Mouse (Mus musculus) thymus, adult 2 months (tissue): Measurements from ENCODE around the gene Abtb2. TPM values are rescaled to one million over a fixed set of nuclear protein-coding genes. Genes with fewer than 3 reads are reported as not detected.

ENCODE experiments used
- DNase-seq: peaks from one replicate; pipeline ENCODE4 v3.0.0; 2021
- H3K27ac ChIP-seq: fragments of 200-500 bp; 2 replicates; pipeline ENCODE4 v1.5.1; 2012; ENCODE audit warnings: low read length, control low read depth; ENCODE audit not compliant: control insufficient read depth, insufficient read depth
- H3K27me3 ChIP-seq: fragments of 200-500 bp; 2 replicates; pipeline ENCODE4 v1.6.1; 2012; ENCODE audit warnings: mild to moderate bottlenecking, low read length, moderate library complexity, mixed read lengths; ENCODE audit not compliant: control insufficient read depth, insufficient read depth
- H3K36me3 ChIP-seq: fragments of 200-500 bp; 2 replicates; pipeline ENCODE4 v1.6.1; 2012; ENCODE audit warnings: mild to moderate bottlenecking, low read length, moderate library complexity; ENCODE audit not compliant: control insufficient read depth, insufficient read depth
- H3K4me1 ChIP-seq: fragments of 200-500 bp; replicated peaks from 2 replicates; pipeline ENCODE4 v1.6.1; 2012; ENCODE audit warnings: low read length; ENCODE audit not compliant: control insufficient read depth, insufficient read depth
- H3K4me3 ChIP-seq: fragments of 200-500 bp; 2 replicates; pipeline ENCODE4 v1.5.1; 2012; ENCODE audit warnings: mild to moderate bottlenecking, low read length, control low read depth, moderate library complexity; ENCODE audit not compliant: control insufficient read depth, insufficient read depth
- CTCF ChIP-seq: fragments of 200-500 bp; IDR thresholded peaks from 2 replicates; pipeline ENCODE4 v1.5.1; 2012; ENCODE audit warnings: mild to moderate bottlenecking, control low read depth, low read length, moderate library complexity, borderline replicate concordance; ENCODE audit not compliant: control insufficient read depth, poor library complexity, insufficient read depth; ENCODE audit errors: extremely low read depth
- POLR2A ChIP-seq: fragments of 200-500 bp; IDR thresholded peaks from 2 replicates; pipeline ENCODE4 v1.6.1; 2012; ENCODE audit warnings: mild to moderate bottlenecking, low read length, control low read depth, moderate library complexity; ENCODE audit not compliant: control insufficient read depth, poor library complexity, insufficient read depth; ENCODE audit errors: extremely low read depth
- WGBS: fragments of 180-500 bp; shearing (Covaris S2); methylation state at CpG from one replicate; pipeline ENCODE4 v1.1.7; 2018; 5-methylcytosine and 5-hydroxymethylcytosine counted together
- polyA plus RNA-seq: library from polyadenylated mRNA; depleted of rRNA; stranded (reverse); fragments of >200 nt; gene quantifications from 2 replicates; pipeline ENCODE4 v1.2.3, GENCODE M21; 2012

Gene Abtb2
- polyA plus RNA-seq, 1 experiment: 110 TPM

DNA sequence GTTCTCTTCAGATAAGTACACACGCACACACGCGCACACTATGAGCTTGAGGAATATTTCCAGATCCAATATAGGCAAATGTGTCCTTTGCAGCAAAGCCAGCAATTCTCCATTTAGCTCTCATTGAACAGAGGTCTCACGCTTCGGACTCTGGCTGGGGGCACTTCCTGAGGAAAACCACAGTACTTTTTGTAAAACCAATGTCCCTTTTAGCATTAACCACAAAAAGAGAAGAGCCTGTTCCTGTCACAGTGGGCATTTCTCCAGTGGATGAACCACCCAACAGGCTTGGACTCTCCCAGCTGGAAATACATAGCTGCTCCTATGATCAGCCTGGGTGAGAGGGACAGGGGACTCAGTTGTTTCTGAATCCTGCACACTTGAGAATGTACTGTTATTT lies 71.8 kb downstream of the Abtb2 start:
- Histone ChIP-seq H3K4me1 (peaks cover 40% of the 10 kb centered on the region), H3K36me3 (no peaks in the 10 kb centered on the region), H3K27me3 (no peaks in the 10 kb centered on the region), H3K4me3 (no peak overlapping the region), H3K27ac (no peak overlapping the region)
- TF ChIP-seq CTCF (no peak), POLR2A (no peak)
- 82% methylated on average over 5 of the region's 5 CpGs for WGBS
- no peak for DNase-seq

DNA sequence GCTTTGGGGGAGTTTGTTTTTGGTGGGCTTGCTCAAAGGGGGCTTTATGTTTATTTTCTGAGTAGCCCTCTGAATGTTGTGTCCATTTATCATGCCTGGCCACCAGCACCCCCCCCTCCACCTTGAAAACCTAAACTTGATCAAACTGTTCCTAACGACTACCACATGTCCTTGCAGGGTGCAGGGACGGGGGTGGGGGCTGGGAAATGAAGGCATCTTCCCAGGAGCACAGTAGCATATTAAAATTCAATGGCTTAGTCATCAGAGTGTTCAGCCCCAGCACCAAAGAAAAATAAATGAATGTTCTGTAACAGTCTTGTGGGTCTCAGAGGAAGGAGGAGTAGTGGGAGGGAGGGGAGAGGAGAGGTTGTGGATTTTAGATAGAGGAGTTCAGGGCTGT lies 73.6 kb downstream of the Abtb2 start:
- Histone ChIP-seq H3K4me1 (peaks cover 45% of the 10 kb centered on the region), H3K36me3 (no peaks in the 10 kb centered on the region), H3K27ac (no peak overlapping the region), H3K27me3 (no peaks in the 10 kb centered on the region), H3K4me3 (no peak overlapping the region)
- WGBS: 91% methylated on average over 2 of the region's 2 CpGs
- TF ChIP-seq CTCF (no peak), POLR2A (no peak)
- no peak for DNase-seq

DNA sequence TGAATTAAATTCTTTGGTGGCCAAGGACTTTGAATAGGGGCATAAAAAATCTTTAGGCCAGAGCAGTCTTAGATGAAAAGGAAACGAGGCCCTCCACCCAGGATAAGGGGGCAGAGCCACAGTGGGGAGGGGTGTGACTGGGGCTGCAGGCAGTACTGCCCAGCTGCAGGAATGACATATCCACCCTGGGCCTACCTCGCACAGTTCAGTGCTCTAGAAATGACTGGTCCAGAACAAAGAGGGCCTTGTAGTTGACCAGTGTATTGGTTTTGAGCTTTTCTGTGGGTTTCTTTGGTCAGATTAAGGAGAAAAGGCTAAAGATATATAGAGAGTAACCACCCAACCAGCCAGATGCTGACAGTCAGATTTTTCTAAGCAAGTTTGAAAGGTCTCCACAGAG lies 74.8 kb downstream of the Abtb2 start:
- no peak for TF ChIP-seq CTCF
- no peak for TF ChIP-seq POLR2A
- Histone ChIP-seq H3K4me1 (peaks cover 45% of the 10 kb centered on the region), H3K27ac (no peak overlapping the region), H3K27me3 (no peaks in the 10 kb centered on the region), H3K4me3 (no peak overlapping the region), H3K36me3 (no peaks in the 10 kb centered on the region)
- no peak for DNase-seq
- WGBS: 64% methylated on average over 2 of the region's 2 CpGs

DNA sequence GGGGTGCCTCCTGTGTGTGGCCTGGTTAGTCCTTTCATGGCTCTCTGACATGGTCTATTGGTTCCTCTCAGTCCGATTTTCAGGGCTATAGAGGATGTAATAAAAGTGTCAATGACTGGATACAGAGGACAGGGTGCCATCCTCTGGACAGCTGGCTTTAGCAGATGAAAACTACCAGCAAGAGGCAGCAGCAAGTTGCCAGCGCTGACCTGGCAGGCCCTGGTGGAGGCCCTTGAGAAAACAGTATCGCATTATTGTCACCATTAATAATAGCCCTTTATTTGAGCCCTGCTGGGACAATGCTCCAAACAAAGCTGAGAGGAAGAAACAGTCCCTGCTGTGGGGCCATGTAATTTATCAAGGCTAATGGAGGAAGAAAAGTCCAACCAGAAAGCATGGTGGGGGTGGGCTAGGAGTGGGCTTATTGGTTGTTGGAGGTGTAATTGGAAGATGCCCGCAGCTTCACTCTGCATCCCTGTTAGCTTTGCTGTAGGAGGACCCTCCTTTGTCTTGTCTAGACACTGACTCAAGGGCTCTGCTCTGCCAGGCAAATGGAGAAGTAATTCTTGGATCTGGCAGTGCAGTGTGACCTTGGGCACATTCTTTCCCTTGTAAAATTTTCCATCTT lies 77.6 kb downstream of the Abtb2 start:
- 96% methylated on average over 4 of the region's 4 CpGs for WGBS
- TF ChIP-seq CTCF: no peak
- TF ChIP-seq POLR2A: no peak
- H3K27ac ChIP-seq: no peak overlapping the region
- no peak overlapping the region for H3K4me3 ChIP-seq
- H3K27me3 ChIP-seq: no peaks in the 10 kb centered on the region
- peaks cover 35% of the 10 kb centered on the region for H3K4me1 ChIP-seq
- DNase-seq: no peak
- no peaks in the 10 kb centered on the region for H3K36me3 ChIP-seq

DNA sequence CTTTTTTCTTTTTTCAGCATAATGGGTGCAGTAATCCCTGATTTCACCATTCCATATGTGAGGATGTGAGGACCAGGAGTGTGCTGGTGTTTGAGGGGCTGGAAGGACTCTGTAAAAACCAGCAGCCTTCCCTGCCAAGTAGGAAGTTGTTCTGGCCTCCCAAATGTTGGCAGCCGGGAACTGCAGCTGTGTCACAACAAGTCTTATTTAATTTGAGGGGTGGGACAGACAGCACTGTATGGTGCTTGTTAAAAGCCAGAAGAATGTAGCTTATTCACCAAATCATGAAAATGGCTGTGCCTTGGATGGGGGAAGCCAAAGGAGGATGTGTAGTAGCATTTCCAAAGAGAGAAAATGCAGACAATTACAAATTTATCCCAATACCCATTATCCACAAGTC lies 78.3 kb downstream of the Abtb2 start:
- Histone ChIP-seq H3K27ac (no peak overlapping the region), H3K4me1 (peaks cover 29% of the 10 kb centered on the region), H3K27me3 (no peaks in the 10 kb centered on the region), H3K36me3 (no peaks in the 10 kb centered on the region), H3K4me3 (no peak overlapping the region)
- DNase-seq: no peak
- no peak for TF ChIP-seq CTCF
- no peak for TF ChIP-seq POLR2A
- WGBS: 98% methylated on average over 1 of the region's 1 CpGs

GRCm38 (mm10) chr2:103650314-103650879 lies 84.3 kb downstream of the Abtb2 start:
- DNase-seq: no peak
- Histone ChIP-seq H3K36me3 (no peaks in the 10 kb centered on the region), H3K4me1 (peaks cover 30% of the 10 kb centered on the region), H3K4me3 (no peak overlapping the region), H3K27ac (no peak overlapping the region), H3K27me3 (no peaks in the 10 kb centered on the region)
- TF ChIP-seq POLR2A (no peak), CTCF (no peak)
- 84% methylated on average over 2 of the region's 2 CpGs for WGBS
